Mouse (Mus musculus): ENCODE results near the gene Plekha1.

The Plekha1 gene

GRCm38 (mm10) chr7:130865613-130866591 lies at the start of gene Plekha1:
TSS of gene Plekha1 (plus strand) at chr7:130865756.
- peak; percentile 100 for DNase-seq (ENCODE audit: low read depth, low spot score)

- DNase-seq (ENCODE audit: low read depth, low spot score): no peak
Measured at GRCm38 (mm10) chr7:130816243-130816642, 49.3 kb upstream of the Plekha1 start.

- DNase-seq (ENCODE audit: low read depth, low spot score): no peak
Measured at GRCm38 (mm10) chr7:130818813-130819212, 46.7 kb upstream of the Plekha1 start.

- no peak for DNase-seq (ENCODE audit: low read depth, low spot score)
Measured at GRCm38 (mm10) chr7:130819624-130820023, 45.9 kb upstream of the Plekha1 start.

- DNase-seq (ENCODE audit: low read depth, low spot score): no peak
Measured at GRCm38 (mm10) chr7:130823992-130824391, 41.6 kb upstream of the Plekha1 start.

- no peak for DNase-seq (ENCODE audit: low read depth, low spot score)
Measured at GRCm38 (mm10) chr7:130826343-130826742, 39.2 kb upstream of the Plekha1 start.

GRCm38 (mm10) chr7:130827431-130827830 lies 38.1 kb upstream of the Plekha1 start:
- DNase-seq (ENCODE audit: low read depth, low spot score): peak; percentile 72

- no peak for DNase-seq (ENCODE audit: low read depth, low spot score)
Measured at GRCm38 (mm10) chr7:130827844-130828403, 37.6 kb upstream of the Plekha1 start.

GRCm38 (mm10) chr7:130828475-130828874 lies 37.1 kb upstream of the Plekha1 start:
- DNase-seq (ENCODE audit: low read depth, low spot score): no peak

- DNase-seq (ENCODE audit: low read depth, low spot score): no peak
Measured at GRCm38 (mm10) chr7:130831586-130831985, 34.0 kb upstream of the Plekha1 start.

GRCm38 (mm10) chr7:130834299-130834698 lies 31.3 kb upstream of the Plekha1 start:
- DNase-seq (ENCODE audit: low read depth, low spot score): peak; percentile 97

- DNase-seq (ENCODE audit: low read depth, low spot score): peak; percentile 71
Measured at GRCm38 (mm10) chr7:130834958-130835861, 30.3 kb upstream of the Plekha1 start.

- no peak for DNase-seq (ENCODE audit: low read depth, low spot score)
Measured at GRCm38 (mm10) chr7:130836066-130836465, 29.5 kb upstream of the Plekha1 start.

- DNase-seq (ENCODE audit: low read depth, low spot score): no peak
Measured at GRCm38 (mm10) chr7:130837941-130838657, 27.5 kb upstream of the Plekha1 start.

GRCm38 (mm10) chr7:130838658-130839025 lies 26.9 kb upstream of the Plekha1 start:
- DNase-seq (ENCODE audit: low read depth, low spot score): no peak

- DNase-seq (ENCODE audit: low read depth, low spot score): no peak
Measured at GRCm38 (mm10) chr7:130839380-130840100, 26.0 kb upstream of the Plekha1 start.

GRCm38 (mm10) chr7:130847164-130847718 lies 18.3 kb upstream of the Plekha1 start:
- peak; percentile 63 for DNase-seq (ENCODE audit: low read depth, low spot score)

- no peak for DNase-seq (ENCODE audit: low read depth, low spot score)
Measured at GRCm38 (mm10) chr7:130854684-130855292, 10.8 kb upstream of the Plekha1 start.

GRCm38 (mm10) chr7:130855681-130856080 lies 9.9 kb upstream of the Plekha1 start:
- DNase-seq (ENCODE audit: low read depth, low spot score): peak; percentile 35

GRCm38 (mm10) chr7:130857973-130858372 lies 7.6 kb upstream of the Plekha1 start:
- no peak for DNase-seq (ENCODE audit: low read depth, low spot score)

Data from ZHBTc4 (cell line).